Mouse (Mus musculus) adrenal gland, postnatal 10 days (tissue): ENCODE data around the gene Cmc1. TPM values are rescaled to one million over a fixed set of nuclear protein-coding genes. Genes with fewer than 3 reads are reported as not detected.

Experiments
- DNase-seq: peaks from one replicate; pipeline ENCODE4 v3.0.0; 2021; ENCODE audit warnings: mixed read lengths
- total RNA-seq, 2 experiments: library from RNA; stranded (reverse); gene quantifications; 2 replicates each; pipeline ENCODE4 v1.2.3; 2021

Gene Cmc1
- total RNA-seq, 2 experiments from 2014 or later = 48.2 to 50.6 TPM

- no peak for DNase-seq
Measured at GRCm38 (mm10) chr9:118030252-118030651, 119.7 kb downstream of the Cmc1 start.

GRCm38 (mm10) chr9:118029490-118029889 lies 120.5 kb downstream of the Cmc1 start:
- no peak for DNase-seq

- DNase-seq = no peak
Measured at GRCm38 (mm10) chr9:118024966-118025365, 125.0 kb downstream of the Cmc1 start.

Other genes starting within 250 kb of the Cmc1 start
- 10 to 100 TPM; 69.0 to 69.9 TPM for gene Azi2, start 109.7 kb downstream of the Cmc1 start, total RNA-seq